Mouse (Mus musculus) spleen, postnatal 14 days (tissue): ENCODE data around the gene Anapc4.

Experiments used
- DNase-seq, 2 experiments: peaks; one replicate each; pipeline ENCODE4 v3.0.0; 2021 to 2022; ENCODE audit warnings: low spot score in 2 of 2

The Anapc4 gene

GRCm38 (mm10) chr5:52833761-52834274, at the start of gene Anapc4:
TSS of gene Anapc4 (plus strand) at chr5:52834012.
- DNase-seq: peak; percentile 100

DNA sequence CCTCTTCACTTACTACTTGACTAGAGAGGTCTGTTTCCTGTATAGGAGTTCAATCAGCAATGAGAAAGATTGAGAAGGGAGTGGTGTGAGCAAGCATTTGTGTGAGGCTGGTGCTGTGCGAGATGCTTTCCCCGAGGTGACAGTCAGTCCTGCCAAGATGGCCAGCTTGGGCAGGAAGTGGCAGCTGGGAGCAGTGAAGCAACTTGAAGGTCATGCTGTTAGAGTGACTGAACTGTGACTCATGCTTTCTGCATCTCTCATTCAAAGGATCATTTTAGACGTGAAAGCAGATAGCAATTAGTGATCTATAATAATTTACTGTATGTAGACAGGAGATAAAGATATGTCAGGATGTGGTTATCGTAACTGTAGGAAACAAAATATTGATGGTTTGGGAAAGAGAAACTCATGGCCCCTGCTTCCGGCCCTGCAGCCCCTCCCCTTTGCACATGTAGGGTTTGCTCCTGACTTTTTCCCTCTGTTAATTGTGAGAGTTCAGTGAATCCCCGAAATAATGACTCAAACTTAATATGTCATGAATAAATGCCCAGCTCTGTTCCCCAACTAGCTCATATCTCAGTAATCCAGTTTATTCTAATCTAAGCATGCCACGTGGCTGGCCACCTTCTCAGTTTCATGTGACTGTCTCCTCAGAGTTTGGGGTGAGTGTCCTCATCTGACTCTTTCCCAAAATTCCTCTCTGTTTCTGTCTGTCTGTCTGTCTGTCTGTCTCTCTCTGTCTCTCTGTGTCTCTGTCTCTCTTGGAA, 47.1 kb upstream of the Anapc4 start:
- no peak for DNase-seq

DNA sequence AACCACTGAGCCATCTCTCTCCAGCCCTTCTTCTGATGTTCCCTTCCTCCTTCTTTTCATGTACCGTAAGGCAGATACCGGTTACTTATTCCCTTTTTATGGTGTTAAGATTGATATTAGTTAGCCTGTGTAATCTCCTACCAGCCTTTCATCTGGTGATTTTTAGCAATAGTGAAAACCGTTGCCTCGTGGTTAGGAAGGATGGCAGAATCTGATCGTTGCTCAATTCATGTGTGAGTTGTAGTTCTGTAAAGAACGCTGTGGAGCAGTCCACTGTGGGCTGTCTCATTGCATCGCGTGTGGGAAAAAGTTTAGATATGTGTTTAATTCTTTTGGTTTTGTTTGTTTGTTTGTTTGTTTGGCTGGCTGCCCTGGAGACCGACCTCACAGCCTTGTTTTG, 40.6 kb upstream of the Anapc4 start:
- no peak for DNase-seq

GRCm38 (mm10) chr5:52794109-52794508, 39.7 kb upstream of the Anapc4 start:
- no peak for DNase-seq

DNA sequence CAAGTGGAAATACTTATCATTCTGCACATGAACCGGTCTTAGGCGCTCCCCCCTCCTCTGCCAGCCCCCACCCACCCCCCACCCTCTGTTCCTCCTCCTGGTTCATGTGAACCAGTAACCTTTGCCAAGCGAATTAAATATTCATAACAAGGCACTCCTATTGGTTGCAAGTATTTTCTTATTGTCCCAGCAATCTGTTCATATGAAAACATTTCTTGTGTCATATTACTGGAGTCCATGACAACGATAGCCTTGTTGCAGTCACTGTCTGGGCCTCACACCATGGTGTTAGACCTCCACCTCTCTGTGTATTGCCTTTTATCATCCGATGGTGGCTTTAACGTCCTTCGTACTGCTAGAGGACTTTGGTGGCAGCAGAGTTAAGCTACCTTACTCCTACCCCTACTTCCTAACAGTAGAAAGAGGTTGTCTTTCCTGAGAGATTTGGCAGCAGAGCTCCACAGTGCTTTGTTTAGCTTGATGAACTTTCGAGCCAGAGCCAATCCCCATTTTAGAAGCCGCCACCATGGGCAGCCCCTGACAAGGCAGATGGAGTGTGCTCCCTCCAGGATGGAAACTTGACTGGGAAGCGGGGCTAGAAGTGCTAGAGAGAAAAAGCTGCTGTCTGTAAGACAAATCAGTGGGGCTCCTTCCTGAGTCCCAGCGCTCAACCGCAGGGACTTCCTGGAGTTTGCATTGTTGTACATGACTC, 34.4 kb upstream of the Anapc4 start:
- no peak for DNase-seq

DNA sequence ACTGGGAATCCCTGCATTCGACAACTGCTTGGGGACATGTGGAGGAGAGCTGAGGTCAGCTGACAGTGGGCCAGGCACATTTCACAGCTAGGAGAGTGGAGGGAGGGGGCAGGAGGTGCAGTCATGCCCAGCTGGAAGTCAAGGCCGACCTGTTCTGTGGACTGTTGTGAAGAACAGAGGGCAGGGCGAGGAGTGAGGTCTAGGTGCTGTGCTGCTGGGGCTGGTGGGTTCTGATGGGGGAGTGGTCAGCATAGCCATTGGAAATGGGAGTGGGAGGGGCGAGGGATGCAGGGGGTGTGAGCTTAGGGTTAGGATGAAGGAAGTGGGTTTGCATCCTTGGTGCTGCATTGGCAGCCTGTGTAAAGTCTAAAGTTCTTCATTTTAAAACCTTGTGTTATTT, 28.0 kb upstream of the Anapc4 start:
- no peak for DNase-seq

DNA sequence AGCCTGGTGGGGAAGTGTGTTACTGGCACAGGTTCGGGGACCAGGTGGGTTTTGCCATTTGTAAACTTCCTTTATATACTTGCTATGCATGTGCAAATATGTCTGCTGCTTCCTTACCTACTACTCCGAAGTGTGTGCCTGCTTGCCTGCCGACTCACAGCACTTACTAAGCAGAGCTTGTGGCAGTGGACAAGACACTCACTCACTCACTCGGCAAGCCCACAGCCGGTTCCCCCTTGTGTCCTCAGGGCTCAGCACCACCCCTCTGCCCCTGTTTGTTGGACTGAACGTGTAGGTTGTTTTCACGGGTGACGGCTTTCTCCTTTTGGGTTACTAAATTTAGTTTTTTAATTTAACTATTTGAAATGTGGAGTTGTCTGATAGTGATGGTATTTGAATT, 27.5 kb upstream of the Anapc4 start:
- no peak for DNase-seq

DNA sequence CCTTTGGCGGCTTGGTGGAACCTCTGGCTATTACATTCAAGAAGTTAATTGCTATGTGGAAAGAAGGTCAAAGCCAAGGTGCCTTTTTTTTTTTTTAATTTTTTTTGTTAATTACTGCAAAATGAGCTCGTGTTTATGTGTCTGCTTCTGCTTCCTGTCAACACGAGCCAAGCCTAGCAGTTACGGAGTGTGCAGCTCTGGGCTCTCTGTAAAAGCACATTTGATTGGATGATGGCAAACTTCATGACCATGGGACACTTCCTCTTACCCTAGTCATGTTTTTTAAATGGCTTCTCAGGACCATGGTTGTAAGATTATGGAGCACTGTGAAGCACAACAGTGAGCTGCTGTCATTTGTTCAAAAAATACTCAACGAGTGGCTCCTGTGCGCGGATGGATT, 26.8 kb upstream of the Anapc4 start:
- no peak for DNase-seq

GRCm38 (mm10) chr5:52810446-52810845, 23.4 kb upstream of the Anapc4 start:
- no peak for DNase-seq

- no peak for DNase-seq
Measured at GRCm38 (mm10) chr5:52811056-52811455, 22.8 kb upstream of the Anapc4 start.

DNA sequence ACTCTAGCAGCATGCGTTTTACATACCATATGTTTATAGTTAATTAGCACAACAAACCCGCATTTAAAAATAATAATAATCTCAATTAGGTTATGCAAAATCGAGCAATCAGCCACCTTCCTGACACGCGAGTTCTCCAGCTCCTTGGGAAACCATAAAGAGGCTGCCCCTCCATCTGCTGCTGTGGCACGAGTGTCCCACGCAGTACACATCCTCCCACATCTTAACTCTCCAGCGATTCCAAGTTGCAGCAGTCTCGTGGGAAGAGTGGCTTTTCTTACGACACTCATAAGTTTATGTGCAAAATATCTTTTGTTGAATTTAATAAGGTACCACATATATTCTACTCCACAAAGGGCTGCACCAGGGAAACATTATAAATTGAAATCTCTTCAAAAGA, 21.4 kb upstream of the Anapc4 start:
- no peak for DNase-seq

DNA sequence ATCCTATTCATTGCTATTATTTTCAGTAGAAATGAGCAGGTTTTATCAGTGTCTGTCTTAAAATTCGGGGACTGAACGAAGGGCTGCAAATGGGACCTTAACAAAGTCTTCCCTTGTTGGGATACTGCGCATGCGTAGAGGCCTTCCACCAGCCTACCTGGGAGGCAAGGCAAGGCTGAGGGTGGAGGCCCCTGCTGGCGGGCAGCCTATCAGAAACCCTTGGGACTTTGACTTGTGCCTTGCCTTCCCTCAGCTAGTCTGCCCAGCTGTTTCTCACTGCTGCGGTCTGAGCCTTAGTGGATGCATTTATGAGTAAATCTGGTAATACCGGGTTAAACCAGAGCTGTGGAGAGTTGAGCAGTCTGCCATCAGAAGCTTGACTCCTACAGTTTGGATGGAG, 20.5 kb upstream of the Anapc4 start:
- DNase-seq: no peak

DNA sequence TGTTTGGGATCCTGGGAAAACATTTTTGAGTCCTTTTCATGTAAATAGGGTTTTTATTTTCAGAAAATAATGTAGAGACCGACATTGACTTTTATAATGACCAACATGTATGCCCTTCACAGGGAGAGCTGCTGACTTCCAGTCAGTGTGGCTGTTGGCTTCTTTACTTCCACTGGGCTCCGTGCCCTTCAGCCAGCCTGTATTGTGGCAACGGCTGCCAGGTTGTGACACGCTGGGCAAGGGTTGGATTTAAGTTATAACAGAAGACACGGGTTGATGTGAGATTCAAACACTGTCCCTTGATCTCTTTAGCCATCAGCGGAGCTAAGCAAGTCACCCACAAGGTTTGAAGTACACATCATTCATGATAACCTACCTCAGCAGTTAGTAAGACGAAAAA, 15.1 kb upstream of the Anapc4 start:
- no peak for DNase-seq

DNA sequence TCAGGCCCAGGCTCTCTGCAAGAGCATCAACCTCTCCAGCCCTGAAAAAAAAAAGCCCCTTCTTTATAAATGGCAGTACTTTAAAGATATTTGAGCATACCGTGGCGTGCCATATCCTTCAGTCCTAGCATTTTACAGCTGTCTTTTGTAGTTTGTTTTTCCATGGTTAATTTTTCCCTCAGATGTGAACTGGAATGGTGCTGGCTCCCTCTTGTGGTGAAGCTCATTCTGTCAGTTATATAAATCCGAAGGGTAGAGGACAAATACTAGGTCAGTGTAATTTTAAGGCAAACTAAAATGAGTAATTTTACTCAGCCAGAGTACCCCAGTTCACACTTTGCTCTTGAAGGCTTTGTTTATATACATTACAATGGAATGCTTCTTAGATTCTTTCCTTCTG, 12.1 kb upstream of the Anapc4 start:
- no peak for DNase-seq

DNA sequence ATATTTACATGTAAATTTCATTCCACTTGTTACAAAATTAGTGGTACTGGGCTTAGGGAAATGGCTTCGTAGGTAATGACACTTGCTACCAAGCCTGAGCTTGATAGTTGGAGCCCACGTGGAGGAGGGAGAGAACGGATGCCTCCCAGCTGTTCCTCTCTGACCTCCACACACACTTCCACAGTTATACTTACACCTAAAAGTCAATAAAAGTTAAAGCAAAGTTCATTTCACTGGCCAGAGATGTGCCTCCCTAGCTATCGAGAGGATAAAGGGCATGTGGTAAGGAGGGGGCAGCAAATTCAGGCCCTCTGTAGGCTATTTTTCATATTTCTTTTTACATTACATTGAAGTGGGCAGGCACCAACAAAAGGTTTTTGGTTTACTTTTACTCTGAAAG, 5.9 kb upstream of the Anapc4 start:
- DNase-seq: no peak

DNA sequence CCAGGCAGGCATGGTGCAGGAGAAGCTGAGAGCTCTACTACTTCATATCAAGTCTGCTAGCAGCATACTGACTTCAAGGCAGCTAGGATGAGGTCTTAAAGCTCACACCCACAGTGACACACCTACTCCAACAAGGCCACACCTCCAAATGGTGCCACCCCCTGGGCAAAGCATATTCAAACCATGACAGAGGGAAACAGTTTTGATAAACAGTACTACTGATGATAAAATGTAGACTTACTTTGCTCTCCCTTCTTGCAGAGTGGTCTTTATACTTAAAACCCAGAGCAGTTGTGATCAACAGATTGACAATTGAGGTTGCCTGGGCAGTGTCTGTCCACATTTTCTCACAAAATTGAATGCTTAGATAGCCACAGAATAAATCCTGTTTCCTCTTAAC, 807 bp upstream of the Anapc4 start:
- peak in 1 of 2 experiments; percentile 37 for DNase-seq

- DNase-seq: no peak
Measured at GRCm38 (mm10) chr5:52834386-52834785, 574 bp downstream of the Anapc4 start.

- DNase-seq: no peak
Measured at GRCm38 (mm10) chr5:52844319-52844718, 10.5 kb downstream of the Anapc4 start.

- no peak for DNase-seq
Measured at GRCm38 (mm10) chr5:52855727-52856126, 21.9 kb downstream of the Anapc4 start.

GRCm38 (mm10) chr5:52864446-52864845, 30.6 kb downstream of the Anapc4 start:
- no peak for DNase-seq

GRCm38 (mm10) chr5:52865825-52866224, 32.0 kb downstream of the Anapc4 start:
- no peak for DNase-seq

DNA sequence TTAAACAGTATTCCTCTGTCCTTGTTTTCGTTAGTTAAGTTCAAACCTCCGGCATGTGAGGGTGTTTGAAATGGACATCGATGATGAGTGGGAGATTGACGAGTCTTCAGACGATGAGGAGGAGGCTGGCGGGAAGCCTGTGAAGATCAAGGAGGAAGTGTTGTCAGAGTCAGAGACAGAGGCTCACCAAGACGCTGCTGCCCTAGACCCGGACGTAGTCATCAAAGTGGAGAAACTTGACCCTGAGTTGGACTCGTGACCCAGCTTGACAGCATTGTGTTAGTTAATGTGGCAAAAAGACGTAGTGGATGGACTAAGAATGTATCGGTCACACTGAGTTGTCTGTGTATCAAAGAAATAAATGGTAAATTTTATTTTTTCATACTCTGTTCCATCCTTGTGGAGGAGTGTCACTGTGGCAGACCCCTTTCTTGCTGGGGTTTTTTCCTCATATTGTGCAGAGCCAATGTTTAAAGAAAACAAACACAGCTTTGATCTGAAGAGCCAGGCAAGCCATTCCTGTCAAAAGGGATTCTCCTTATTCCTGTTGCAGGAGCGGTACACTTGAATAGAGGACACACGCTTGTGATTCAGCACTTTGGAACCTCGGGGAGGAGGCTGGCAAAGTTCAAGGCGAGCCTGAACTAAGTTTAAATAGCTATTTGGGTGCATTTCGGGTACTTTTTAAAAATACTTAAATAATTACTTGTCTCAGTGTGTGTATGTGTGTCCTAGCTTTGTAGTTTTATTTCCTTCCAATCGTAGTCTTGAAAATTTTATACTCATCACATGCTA, 32.7 kb downstream of the Anapc4 start:
- DNase-seq: no peak
